Mouse (Mus musculus): Measurements from ENCODE around the gene Eps15l1.

Eps15l1 gene

DNA sequence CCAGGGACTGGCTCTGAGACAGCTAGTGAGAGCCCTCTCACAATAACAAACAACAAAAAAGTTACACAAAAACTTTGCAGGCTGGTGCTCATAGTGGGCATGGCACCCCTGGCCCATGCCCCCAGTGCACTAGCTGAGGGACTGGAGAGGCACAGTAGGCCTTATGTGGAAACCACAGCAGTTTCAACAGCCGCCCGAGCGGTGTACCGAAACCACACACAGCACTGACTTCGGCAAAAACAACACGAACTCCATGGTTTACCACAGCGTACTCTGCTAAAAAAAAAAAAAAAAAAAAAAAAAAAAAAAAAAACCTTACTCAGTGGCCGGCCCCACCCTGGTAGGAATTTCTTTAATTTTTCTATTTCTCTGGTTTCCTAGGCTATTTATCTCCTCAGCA, 70.5 kb downstream of the Eps15l1 start:
- DNase-seq (ENCODE audit: low spot score in 2 of 2), result no peak

DNA sequence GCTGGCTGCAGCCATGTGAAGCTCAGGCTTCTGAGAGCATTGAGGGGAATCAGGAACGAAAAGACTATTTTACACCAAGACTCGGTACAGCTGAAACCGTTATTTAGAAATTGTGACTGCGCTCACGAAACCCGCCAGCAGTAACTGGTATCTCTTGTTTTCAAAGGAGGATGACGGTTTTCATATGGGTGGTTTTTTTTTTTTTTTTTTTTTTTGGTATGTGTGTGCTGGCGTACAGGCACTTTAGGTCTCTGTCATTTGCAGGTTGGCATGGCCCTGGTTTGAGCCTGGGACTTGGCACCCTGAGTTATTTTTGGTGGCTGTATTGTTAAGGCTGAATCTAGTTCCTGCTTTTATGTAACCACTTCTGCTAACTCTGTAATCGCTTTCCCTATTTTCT, 71.4 kb downstream of the Eps15l1 start:
- no peak for DNase-seq (ENCODE audit: low spot score in 2 of 2)

DNA sequence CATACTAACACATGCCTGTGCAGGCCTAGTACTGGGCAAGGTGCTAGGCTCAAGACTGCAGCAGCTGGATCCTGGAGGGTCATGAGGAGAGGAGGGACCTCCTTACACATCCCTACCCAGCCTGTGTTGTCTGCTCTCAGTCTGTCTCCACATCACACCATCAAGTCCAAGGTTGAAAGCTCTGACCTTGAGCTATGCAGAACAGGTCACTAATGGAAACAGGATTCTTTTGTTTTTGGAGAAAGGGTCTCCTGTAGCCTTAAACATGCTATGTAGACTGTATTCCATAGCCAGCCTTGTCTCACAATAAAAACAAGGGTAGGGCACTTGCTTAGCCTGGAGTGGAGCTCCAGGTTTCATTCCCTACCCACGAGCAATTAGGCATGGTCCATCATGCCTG, 72.3 kb downstream of the Eps15l1 start:
- DNase-seq (ENCODE audit: low spot score in 2 of 2), result no peak

DNA sequence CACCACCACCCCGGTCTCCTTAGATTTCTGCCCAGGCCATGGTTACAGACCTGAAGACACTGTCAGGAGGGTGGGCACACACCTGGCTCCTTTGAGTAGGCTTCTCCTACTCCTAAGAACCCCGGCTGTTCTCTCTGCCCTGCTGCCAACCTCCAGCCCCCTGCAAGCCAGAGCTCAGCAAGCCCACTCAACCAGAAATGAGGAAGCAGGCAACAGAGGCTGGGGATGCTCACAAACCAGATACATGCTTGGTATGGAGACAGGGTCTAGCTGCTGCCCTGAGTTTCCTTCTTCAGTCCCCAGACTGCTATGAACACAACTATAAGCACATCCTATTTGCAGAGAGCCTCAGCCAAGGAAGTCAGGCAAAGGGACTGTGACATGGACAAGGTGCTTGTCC, 73.1 kb downstream of the Eps15l1 start:
- no peak for DNase-seq (ENCODE audit: low spot score in 2 of 2)

DNA sequence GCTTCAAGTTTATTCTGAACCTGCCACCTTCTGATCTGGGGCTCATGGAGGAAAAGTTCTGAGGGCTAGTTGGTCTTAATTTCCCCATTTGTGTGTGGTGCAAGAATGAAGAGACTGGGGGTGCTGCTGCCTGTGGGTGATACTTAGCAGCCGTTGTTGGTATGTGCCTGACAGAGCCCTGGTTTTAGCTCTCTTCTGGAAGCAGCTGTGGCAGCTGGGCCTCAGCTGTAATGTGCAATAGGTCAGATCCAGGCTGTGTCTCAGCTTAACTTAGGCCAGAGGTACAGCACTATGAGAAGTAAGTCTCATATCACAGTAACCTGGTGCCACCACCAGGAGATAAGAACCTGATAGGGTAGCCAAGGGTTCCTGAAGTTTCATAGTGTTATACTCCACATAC, 73.7 kb downstream of the Eps15l1 start:
- no peak for DNase-seq (ENCODE audit: low spot score in 2 of 2)

DNA sequence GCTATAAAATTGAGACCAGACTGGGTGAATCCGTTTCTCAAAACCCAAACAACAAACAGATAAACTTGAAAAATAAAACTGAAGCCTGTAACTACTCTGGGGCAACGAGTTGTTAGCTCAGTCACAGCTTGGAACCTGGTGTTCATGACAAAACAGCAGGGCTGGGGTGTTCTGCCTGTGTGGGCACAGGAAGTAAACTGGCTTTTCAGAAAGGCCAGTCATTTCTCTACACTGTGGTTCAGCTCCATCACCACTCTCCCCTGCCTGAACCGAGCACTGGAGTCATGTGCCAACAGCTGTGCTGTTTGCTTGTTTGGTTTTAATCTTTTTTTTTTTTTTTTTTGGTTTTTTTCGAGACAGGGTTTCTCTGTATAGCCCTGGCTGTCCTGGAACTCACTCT, 77.5 kb downstream of the Eps15l1 start:
- no peak for DNase-seq (ENCODE audit: low spot score in 2 of 2)

DNA sequence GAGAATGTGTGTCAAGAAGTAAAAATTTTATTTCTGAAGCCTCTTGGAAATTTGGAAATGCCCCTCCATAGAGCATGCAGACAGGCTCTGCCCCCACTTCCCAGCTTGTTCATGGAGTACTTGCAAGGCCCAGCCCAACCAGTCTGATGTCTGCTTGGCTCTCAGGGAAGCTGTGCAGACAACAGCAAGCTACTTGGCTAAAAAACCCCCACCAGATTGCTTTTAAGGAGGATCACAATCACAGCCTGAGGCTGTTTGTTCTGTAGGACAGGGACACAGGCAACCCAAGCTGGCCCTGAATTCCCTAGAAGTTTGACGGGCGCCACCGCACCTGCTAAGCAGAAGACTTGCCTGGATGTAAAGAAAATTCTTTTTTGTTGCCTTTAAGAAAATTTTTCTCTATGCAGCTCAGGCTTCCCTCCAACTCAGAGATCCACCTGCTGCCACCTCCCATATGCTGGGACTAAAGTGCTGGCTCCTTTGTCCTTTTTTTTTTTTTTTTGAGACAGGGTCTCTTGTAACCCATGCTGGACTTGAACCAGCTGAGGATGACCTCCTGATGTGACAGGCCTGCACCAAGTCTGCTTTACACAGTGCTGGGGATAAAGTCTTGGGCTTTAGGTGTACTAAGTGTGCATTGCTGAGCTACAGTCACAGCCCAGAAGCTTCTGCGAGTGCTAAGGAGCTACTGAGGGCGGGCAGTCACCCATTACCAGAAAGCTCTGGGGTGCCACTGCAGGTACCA, 78.5 kb downstream of the Eps15l1 start:
- no peak for DNase-seq (ENCODE audit: low spot score in 2 of 2)

DNA sequence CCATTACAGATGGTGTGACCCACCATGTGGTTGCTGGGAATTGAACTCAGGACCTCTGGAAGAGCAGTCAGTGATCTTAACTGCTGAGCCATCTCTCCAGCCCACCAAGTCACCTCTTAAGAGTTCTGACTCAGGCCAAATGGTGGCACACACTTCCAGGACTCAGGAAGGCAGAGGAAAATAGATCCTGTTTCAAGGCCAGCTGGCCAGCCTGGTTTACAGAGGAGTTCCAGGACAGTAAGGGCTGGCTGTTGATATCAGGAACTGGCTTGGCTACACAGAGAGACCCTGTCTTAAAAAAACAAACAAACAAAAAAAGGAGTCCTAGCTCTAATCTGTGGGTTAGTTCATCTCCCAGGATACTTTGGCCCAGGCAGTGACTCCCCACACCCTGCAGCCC, 84.2 kb downstream of the Eps15l1 start:
- DNase-seq (ENCODE audit: low spot score in 2 of 2), result no peak

DNA sequence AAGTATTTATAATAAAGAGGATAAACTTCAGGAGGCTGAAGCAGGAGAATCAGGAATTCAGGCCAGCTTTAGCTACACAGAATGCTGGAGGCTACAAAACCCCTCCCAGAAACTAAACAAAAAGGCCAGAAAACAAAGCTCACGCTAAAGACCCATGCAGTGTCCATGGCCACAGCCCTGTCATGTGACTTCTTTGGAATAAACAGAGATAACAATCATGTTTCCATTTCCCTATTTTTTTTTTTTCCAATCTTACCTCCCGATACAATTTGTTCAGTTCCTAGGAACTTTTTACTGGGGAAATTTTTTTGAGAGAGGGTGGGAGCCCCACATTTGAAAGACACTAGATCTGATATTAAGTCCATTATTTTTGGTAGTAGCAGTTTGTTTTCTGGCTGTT, 85.0 kb downstream of the Eps15l1 start:
- no peak for DNase-seq (ENCODE audit: low spot score in 2 of 2)

DNA sequence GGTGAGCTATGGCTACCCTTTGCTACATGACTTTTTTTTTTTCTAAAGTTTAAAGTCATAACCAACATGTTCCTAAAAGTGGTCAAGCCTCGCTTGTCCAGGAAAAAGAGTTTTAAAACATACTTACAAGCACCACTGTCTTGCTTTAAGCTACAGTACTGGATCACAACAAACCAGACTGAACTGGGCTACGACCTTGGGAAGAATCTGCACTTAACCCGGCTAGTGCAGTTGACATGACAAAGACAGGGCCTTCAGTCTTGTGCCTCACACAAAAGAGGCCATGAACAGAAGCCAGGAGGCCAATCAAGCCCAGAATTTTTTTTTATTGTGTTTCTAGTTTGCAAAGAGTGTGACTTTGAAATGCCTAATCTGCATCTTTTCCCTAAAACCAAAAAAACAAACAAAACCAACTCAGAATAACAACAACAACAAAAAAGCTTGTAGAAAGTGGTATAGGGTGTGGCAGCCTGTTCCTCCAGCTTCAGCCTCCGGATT, 87.1 kb downstream of the Eps15l1 start:
- no peak for DNase-seq (ENCODE audit: low spot score in 2 of 2)

DNA sequence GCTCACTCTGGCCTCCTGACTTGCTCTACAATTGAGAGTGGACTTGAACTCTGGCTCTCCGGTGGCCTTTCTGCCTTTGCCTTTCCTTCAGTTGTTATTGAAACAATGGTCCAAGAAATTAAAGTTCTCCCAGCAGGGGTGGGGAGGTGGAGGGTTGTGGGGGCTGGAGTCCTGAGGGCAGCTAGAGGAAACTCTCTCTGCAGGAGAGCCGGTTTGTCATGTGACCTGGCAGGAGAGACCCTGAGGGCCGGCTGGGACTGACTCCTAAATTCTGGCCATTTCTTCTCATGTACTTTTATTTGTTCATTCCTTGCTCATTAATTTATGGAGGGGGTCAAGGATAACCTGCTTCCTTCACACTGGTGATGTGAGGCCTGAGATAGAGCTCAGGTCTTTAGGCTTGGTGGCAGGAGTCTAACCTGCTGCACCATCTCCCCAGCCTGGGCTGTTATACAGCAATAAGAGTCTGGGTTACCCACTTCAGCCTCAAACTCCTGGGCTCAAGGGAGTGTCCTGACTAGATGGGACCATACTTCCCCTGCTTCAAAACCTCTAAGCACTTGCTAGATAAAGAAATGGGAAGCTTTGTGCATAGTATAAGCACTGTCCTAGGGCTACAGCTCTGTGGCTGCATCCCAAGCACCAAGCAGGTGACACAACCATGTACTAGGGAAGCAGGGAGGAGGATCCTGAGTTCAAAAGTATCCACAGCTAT, 87.7 kb downstream of the Eps15l1 start:
- no peak for DNase-seq (ENCODE audit: low spot score in 2 of 2)

DNA sequence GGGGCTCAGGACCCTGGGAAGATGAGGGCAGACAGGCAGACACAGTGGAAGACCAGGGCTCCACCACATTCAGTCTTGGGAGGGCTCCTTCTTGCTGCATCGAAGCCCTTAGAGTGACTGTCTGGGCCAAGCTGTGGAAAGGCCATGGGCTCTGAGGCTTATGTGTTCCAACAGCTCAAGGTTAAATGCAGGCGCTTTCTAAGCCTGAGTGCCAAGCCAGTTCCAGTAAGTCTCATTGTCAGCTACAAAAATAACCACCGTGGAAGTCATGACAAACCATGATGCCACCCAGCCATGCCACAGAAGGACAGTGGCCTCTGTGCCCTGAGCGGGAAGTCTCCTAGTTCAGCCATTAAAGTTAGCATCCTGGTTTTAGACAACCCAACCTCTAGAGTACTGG, 89.6 kb downstream of the Eps15l1 start:
- DNase-seq (ENCODE audit: low spot score in 2 of 2), result no peak

DNA sequence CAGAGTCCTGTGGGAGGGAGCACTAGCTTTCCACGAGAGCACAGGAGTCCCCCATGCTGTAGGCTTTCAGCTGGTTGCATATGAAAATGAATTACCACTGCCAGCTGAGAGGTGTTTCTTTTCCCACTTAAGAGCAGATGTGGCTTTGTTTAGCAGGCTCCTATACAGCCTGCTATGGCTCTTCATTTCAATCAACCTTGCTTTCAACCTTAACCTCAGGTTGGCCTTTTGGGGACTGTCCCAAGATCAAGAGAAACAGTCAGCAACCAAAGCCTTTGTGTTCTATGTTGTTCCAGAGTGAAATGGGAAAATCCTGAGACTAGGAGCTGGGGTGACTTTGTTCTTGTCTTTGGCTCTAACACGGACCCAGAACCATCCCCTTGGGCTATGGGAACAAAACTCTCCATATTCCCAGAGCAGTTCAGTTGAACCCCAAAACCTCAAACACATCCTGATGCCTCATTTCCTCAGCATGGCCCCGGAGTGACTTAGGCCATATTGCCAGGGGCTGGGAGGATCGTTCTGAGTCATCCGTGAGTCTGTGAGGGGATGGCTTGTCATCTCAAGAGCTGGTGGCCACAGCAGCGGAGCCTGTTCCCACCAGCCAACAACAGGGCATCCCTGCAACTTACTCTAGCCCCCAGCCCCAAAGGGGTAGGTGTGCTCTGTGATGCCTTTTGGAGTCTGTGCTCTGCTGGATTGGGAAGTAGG, 90.3 kb downstream of the Eps15l1 start:
- DNase-seq (ENCODE audit: low spot score in 2 of 2), result no peak

DNA sequence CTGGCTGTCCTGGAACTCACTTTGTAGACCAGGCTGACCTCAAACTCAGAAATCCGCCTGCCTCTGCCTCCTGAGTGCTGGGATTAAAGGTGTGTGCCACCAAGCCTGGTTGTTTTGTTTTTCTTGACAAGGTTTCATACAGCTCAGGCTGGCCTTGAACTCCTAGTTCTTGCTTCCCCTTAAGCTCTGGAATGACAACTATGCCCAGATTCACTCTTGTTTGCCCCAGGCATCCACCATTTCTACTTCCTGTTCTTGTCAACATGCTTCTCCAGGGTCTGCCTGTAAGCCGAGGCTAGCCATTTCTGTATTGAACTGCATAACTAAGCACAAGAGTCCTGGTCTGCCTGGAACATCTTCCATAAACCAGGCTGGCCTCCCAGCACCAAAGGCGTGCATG, 92.1 kb downstream of the Eps15l1 start:
- DNase-seq (ENCODE audit: low spot score in 2 of 2), result no peak

DNA sequence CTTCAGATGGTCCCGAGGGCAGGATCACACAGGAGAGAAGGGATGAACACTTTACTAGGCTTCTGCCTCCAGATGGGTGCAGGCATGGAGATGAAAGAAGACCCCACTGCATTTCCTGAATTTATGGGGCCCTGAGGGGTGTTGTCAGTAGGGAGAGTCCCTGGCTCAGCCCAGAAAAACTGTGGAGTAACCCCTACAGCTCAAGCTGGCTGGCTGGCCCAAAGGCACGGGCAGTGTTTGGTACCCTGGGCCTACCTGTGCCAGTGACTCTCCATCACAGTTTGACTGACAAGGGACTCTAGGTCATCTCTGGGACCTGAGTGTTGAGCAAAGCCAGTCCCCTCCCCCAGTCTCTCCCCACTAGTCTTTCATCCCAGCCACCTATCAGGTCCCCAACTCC, 96.6 kb downstream of the Eps15l1 start:
- DNase-seq (ENCODE audit: low spot score in 2 of 2), result no peak

DNA sequence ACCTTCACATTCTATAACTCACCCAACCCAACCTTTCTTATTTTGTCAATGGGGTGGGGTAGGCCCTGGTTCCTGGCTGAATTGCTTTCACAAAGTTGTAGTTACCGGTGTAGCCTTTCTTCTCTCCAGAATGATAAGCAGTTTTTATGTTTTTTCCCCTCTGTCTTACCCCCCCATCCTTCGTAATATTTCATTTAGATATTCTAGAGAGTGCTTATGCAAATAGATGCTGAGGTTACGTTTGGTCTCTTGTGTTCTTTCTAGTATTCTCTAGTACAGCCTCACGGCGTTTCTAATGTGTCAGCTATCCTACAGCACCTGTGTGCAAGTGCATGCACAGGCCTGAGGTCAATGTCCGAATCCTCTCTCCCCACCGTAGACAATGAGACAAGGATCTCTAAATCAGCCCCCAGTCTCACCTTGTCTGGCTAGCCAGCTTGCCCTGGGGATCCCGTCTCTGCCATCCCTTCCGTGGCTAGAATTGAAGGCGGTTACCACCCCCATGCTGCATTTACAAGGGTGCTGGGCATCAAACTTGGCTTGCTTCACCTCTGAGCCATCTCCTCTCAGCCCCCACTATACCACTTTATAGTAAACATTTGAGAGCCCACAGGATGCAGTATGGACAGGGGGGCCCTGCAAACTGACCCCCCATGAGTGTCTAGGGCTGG, 97.1 kb downstream of the Eps15l1 start:
- DNase-seq (ENCODE audit: low spot score in 2 of 2), result no peak

DNA sequence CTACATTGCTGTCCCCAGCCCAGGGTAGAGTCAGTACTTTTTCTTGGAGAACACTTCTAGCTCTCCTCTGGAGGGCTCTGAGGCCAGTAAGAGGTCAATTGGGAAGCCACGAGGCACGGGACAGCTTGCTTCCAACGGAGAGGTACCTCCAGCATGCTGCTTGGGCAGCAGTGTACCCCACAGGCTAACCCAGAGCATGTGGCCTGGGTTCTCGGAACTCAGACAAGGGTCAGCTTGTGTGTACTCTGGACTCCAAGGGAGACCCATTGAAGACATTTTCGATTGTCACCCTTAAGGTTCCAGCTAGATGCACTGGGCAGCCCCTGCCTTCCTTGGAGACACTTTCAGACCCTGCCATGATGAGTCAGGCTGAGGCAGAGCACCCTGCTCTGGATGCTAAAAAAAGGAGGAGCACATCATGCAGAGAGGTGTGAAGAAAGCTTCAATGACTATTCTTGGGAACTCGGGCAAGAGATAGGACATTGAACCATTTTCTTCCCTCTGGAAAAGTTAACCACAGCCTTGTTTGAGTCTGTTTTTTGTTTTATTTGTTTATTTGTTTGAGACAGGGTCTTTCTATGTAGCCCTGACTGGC, 98.0 kb downstream of the Eps15l1 start:
- no peak for DNase-seq (ENCODE audit: low spot score in 2 of 2)

DNA sequence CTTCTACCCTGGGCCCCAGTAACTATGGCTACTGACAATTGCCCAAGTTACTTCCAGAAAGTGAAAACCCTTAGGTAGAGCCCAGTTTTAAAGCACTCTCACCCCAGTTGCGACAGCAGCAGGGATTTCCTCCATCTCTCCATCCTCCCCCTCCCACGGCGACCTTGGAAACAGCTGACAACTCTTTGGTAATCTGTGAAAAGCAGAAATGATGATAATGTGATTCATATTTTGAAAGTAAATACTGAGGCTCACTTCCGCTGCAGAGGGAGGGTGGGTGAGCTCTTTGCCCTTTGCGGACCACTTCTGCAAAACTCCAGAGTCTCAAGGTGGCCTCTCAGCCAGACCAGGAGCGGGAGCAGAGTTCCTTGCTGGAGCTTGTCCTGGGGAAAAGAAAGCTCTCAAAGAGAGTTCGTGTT, 98.8 kb downstream of the Eps15l1 start:
- DNase-seq (ENCODE audit: low spot score in 2 of 2), result peak in 1 of 2 experiments; percentile 37

DNA sequence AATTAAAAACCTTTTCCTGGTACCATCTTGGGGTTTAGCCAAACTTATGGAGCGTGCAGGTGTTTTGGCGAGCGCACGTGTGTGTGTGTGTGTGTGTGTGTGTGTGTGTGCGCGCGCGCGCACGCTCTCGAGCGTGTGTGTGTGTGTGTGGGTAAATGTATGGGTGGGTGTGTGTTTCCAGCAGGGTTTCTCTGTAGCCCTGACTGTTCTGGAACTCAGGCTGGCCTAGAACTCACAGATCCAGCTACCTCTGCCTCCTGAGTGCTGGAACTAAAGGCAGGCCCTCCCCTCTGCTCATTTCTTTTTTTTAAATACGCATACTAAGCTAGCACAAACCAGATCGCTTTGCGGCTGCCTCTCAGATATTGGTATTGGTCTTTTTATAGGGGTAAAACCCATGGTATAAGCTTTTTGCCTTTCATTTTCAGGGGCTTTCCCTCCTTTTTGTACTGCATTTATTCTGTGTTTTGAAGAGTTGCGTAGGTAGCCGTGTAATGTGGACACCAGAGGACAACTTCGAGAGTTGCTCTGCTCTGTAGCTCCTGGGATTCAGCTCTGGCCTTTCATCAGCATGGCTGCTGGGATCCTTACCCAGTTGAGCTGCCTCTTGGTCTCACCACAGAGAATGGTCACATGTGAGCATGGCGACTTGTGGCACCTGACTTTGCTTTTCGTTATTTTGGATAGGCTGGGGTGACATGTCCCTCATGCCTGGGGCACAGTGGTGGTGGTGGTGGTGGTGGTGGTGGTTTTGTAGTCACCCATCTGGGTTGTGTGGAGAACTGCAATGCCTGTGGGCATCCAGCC, 99.4 kb downstream of the Eps15l1 start:
- no peak for DNase-seq (ENCODE audit: low spot score in 2 of 2)

DNA sequence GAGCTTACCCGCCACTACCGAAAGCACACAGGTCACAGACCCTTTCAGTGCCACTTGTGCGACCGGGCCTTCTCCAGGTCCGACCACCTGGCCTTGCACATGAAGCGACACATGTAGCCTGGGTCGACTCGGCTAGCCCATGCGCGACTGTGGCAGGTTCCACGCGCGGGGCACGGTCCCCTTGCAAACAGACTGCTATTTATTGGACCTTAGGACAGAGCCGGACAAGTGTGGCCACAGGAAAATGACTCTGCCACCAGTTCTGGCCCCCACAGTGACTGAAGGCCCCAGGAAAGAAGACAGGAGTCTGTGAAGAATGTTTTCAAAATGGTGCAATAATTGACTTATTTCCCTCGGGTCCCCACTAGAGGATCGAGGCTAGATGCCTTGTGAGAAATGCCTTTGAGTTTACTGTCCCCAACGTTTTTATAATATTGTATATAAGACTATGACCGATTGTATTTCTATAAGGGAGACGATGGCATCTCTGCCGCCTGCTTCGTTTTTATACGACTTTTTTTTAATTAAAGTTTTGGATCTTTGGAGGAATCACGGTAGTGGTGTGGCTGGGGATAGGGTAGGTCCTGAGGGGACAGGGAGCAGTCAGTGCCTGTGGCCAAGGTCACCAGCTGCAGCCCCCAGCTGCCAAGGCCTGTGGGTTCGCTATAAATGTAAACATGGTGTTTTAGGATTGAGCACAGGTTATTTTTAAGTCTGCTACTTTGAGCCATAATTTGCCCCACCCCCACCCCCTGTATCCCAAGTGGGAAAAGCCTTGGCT, 100.3 kb downstream of the Eps15l1 start:
- DNase-seq (ENCODE audit: low spot score in 2 of 2), result no peak
